Mouse (Mus musculus) stomach, postnatal 0 days (tissue): ENCODE measurements around the gene 1700037H04Rik. TPM values are rescaled to one million over a fixed set of nuclear protein-coding genes. Genes with fewer than 3 reads are reported as not detected.

ENCODE experiments used
- ATAC-seq: fragments of 200-750 bp; cut with Nextera tagmentation; 2 replicates; pipeline ENCODE4 v1.8.0; 2017; ENCODE audit not compliant: low FRiP score, low TSS enrichment
- DNase-seq: peaks from one replicate; pipeline ENCODE4 v3.0.0-alpha.2; 2016; ENCODE audit warnings: low spot score
- H3K27ac ChIP-seq: fragments of 300-500 bp; sonication (generic); replicated peaks from 2 replicates; pipeline ENCODE4 v1.5.1; 2014; ENCODE audit warnings: mild to moderate bottlenecking, control low read depth
- H3K27me3 ChIP-seq: fragments of 300-500 bp; sonication (generic); 2 replicates; pipeline ENCODE4 v1.6.1; 2014; ENCODE audit warnings: low read length; ENCODE audit not compliant: control insufficient read depth, insufficient read depth
- H3K36me3 ChIP-seq: fragments of 300-500 bp; sonication (generic); 2 replicates; pipeline ENCODE4 v1.6.1; 2014; ENCODE audit warnings: low read length, mixed read lengths; ENCODE audit not compliant: control insufficient read depth, insufficient read depth
- H3K4me1 ChIP-seq: fragments of 300-500 bp; sonication (generic); replicated peaks from 2 replicates; pipeline ENCODE4 v1.6.1; 2014; ENCODE audit warnings: antibody characterized with exemption; ENCODE audit not compliant: control insufficient read depth, insufficient read depth
- H3K4me2 ChIP-seq: fragments of 300-500 bp; sonication (generic); replicated peaks from 2 replicates; pipeline ENCODE4 v1.6.1; 2014; ENCODE audit warnings: low read depth, mild to moderate bottlenecking, control low read depth, moderate library complexity
- H3K4me3 ChIP-seq: fragments of 300-500 bp; sonication (generic); 2 replicates; pipeline ENCODE4 v1.5.1; 2014; ENCODE audit warnings: low read depth, low read length, control low read depth
- H3K9ac ChIP-seq: fragments of 300-500 bp; sonication (generic); 2 replicates; pipeline ENCODE4 v1.6.1; 2014; ENCODE audit warnings: mild to moderate bottlenecking, low read length, control low read depth, mixed read lengths
- H3K9me3 ChIP-seq: fragments of 300-500 bp; sonication (generic); 2 replicates; pipeline ENCODE4 v1.6.1; 2016; ENCODE audit warnings: low read length; ENCODE audit not compliant: control insufficient read depth
- CTCF ChIP-seq: IDR thresholded peaks from 2 replicates; pipeline ENCODE4 v1.5.1; 2016; ENCODE audit warnings: antibody characterized with exemption, low read depth, mild to moderate bottlenecking, moderate library complexity
- EP300 ChIP-seq: optimal IDR thresholded peaks from 2 replicates; pipeline ENCODE3; 2016; ENCODE audit warnings: antibody characterized with exemption
- WGBS: fragments of 180-500 bp; shearing (Covaris S2); extraction: QIAGEN DNeasy Blood & Tissue Kit; methylation state at CpG from one replicate; pipeline ENCODE4 v1.1.7; 2014; 5-methylcytosine and 5-hydroxymethylcytosine counted together
- polyA plus RNA-seq: library from polyadenylated mRNA; unstranded; fragments of >200 nt; fragmentation: Nextera tagmentation; extraction: Ambion mirVana; gene quantifications from 2 replicates; pipeline ENCODE4 v1.2.1, GENCODE M21; 2015

1700037H04Rik gene
- polyA plus RNA-seq, 1 experiment from 2014 or later: 42.6 TPM

DNA sequence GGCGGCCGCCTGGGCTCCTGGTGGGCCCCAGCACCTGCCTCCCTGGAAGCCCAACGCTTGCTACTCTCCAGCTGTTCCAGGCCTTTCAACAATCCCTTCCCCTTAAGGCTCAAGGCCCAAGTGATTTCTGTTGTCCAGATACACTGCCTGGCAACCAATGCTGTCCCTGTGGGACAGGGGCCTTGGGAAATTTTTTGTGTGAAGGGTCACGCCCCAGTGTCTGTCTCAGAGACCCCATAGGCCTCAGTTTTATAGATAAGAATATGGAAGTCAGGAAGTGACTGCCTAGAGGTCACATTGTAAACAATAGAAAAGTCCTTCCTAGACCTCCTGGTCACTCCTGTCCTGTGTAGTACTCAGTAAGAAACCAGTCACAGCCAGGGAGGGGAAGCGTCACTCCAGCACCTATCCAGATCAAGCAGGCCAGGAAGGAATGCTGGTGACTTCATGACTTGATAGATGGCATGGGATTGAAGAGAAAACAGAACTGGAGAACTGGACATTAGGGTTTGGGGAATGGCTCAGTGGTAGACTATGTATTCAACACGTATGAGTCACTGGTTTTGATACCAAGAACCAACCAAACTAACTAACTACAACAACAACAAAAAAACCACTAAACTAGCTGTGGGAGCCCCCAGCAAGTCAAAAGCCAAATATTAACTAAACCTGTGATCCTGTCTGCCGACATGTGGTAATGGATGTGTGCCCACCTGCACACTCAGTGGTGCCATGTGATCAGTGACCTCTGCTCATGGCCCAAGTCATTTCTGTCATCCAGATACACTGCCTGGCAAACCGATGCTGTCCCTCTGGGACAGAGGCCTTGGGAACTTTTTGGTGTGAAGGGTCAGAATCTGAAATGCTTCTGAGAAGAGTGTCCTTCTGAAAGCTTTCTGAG is 11.3 kb downstream of the 1700037H04Rik start:
- TF ChIP-seq CTCF (no peak), EP300 (no peak)
- Histone ChIP-seq H3K27me3 (no peaks in the 10 kb centered on the region), H3K9me3 (no peaks in the 10 kb centered on the region), H3K36me3 (peaks cover 43% of the 10 kb centered on the region), H3K9ac (no peak overlapping the region), H3K27ac (no peak overlapping the region), H3K4me1 (no peaks in the 10 kb centered on the region), H3K4me3 (no peak overlapping the region), H3K4me2 (no peak overlapping the region)
- WGBS: 79% methylated on average over 8 of the region's 8 CpGs
- ATAC-seq (no peak), DNase-seq (no peak)

DNA sequence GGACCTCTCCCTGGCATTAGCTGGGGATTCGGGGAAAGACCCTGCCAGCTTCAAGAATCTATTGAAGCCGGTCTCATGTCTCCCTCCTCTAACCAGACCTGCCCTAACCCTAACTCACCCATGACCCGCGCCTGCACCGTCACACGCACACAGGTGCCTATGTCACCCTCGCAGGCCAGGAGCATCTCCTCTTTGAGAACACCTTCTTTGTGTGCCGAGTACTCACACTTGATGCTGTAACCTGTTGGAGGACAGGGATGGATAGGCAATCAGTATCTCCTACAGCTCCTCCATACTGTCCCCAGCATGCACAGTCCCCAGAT is 12.9 kb downstream of the 1700037H04Rik start:
- H3K27me3 ChIP-seq: no peaks in the 10 kb centered on the region
- no peak for ATAC-seq
- no peak for TF ChIP-seq CTCF
- no peak for TF ChIP-seq EP300
- DNase-seq: no peak
- no peak overlapping the region for H3K4me2 ChIP-seq
- H3K36me3 ChIP-seq: peaks cover 37% of the 10 kb centered on the region
- H3K9me3 ChIP-seq: no peaks in the 10 kb centered on the region
- H3K4me1 ChIP-seq: no peaks in the 10 kb centered on the region
- no peak overlapping the region for H3K9ac ChIP-seq
- 89% methylated on average over 8 of the region's 8 CpGs for WGBS
- no peak overlapping the region for H3K27ac ChIP-seq
- H3K4me3 ChIP-seq: no peak overlapping the region

DNA sequence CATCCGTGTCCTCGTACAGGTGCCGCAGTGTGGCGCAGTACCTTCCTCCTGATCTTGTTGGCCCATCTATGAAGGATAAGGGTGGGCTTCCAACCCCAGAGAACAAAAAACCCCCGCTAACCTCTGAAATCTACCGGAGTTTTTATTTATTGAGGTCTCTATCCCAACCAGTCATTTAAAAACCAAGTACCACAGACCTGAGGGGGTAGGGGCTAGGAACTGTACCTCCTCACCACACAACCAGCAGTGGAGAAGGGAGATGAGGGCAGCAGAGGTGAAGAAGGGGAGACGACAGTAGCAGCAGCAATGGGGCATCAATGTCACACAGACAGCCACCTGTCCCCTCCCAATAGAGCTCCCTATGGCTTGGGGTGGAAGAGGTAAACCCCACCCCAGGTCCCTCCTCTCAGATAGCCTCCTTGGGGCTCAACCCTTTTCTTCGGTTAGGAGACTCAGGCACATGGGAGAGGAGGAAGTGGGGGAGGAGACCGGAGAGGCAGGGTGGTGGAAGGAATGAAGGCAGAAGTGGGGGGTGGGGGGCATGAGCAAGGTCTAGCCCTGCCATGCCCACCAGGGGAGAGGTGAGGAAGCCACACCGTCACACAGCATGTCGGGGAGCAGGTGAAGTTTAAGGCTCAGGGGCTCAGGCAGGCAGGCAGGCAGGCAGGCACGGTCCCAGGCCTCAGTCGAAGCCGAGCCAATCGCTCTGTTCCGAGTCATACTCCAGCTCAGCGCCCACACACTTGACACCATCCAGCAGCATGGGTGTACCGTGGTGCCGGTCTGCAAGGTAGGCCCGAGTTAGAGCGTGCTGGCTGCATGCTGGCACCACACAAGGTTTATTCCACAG is 13.5 kb downstream of the 1700037H04Rik start:
- ATAC-seq (no peak), DNase-seq (no peak)
- H3K27me3 ChIP-seq: no peaks in the 10 kb centered on the region
- no peak overlapping the region for H3K9ac ChIP-seq
- no peaks in the 10 kb centered on the region for H3K9me3 ChIP-seq
- H3K4me2 ChIP-seq: no peak overlapping the region
- H3K4me1 ChIP-seq: no peaks in the 10 kb centered on the region
- no peak overlapping the region for H3K4me3 ChIP-seq
- TF ChIP-seq CTCF: no peak
- TF ChIP-seq EP300: no peak
- 79% methylated on average over 21 of the region's 21 CpGs for WGBS
- peaks cover 37% of the 10 kb centered on the region for H3K36me3 ChIP-seq
- H3K27ac ChIP-seq: no peak overlapping the region

DNA sequence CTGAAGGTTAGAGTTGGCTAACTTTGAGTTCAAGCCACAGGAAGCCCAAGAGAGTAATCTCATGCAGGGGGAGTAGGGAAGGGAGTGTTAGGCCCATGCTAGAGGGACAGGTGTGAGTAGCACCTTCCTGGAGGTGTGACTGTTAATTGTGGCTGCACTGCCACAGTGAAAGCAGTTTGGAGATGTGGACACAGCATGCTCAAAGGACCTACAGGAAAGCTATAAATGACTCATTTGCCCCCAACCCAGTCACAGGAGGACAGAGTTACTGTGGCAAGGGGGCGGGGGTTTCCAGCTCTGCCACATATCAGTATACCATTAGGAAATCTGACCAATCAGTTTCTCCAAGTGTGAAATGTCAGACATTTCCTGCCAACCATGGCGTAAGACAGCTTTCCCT is 14.3 kb downstream of the 1700037H04Rik start:
- Histone ChIP-seq H3K27ac (no peak overlapping the region), H3K27me3 (no peaks in the 10 kb centered on the region), H3K4me1 (no peaks in the 10 kb centered on the region), H3K9ac (no peak overlapping the region), H3K9me3 (no peaks in the 10 kb centered on the region), H3K4me2 (no peak overlapping the region), H3K36me3 (peaks cover 30% of the 10 kb centered on the region), H3K4me3 (no peak overlapping the region)
- ATAC-seq (no peak), DNase-seq (no peak)
- TF ChIP-seq EP300 (no peak), CTCF (no peak)
- WGBS: 88% methylated on average over 2 of the region's 2 CpGs

DNA sequence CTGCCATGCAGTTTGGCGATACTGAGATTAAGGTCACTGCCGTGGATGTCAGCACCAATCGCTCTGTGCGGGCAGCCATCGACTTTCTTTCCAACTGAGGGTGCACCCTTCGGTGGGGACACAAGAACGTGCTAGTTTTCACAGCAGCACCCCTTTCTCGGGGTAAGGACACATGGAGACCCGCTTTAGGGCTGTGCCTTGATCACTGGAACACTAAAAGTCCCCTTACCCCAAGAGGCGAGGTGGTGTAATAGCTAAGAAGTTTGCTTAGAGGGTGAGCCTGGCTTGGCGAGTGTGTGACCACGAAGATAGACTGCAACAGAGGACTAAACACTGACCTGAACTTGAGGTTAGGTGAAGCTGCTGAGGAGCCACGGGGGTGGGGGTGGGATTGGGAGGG is 14.8 kb downstream of the 1700037H04Rik start:
- no peak for ATAC-seq
- no peak overlapping the region for H3K27ac ChIP-seq
- no peaks in the 10 kb centered on the region for H3K9me3 ChIP-seq

More for the DNA sequence above, 14.8 kb downstream of the 1700037H04Rik start:
- WGBS: 65% methylated on average over 13 of the region's 13 CpGs
- H3K4me2 ChIP-seq: no peak overlapping the region
- H3K4me3 ChIP-seq: no peak overlapping the region
- no peak overlapping the region for H3K9ac ChIP-seq
- peaks cover 30% of the 10 kb centered on the region for H3K36me3 ChIP-seq
- no peaks in the 10 kb centered on the region for H3K4me1 ChIP-seq
- DNase-seq: no peak
- TF ChIP-seq EP300 (no peak), CTCF (no peak)
- H3K27me3 ChIP-seq: no peaks in the 10 kb centered on the region
